Mouse (Mus musculus): ENCODE measurements around the gene Olfr91. TPM values are rescaled to one million over a fixed set of nuclear protein-coding genes. Genes with fewer than 3 reads are reported as not detected.

Olfr91 gene
- polyA plus RNA-seq, 1 experiment from 2014 or later = not detected

- Histone ChIP-seq H3K27ac (ENCODE audit: low read length) (no peak overlapping the region), H3K4me1 (ENCODE audit: control insufficient read depth, insufficient read depth, low read length) (no peaks in the 10 kb centered on the region), H3K36me3 (ENCODE audit: control insufficient read depth, insufficient read depth, low read length) (peaks cover 61% of the 10 kb centered on the region), H3K4me3 (ENCODE audit: low read depth, low read length) (no peak overlapping the region), H3K27me3 (ENCODE audit: control insufficient read depth, insufficient read depth, low read length) (no peaks in the 10 kb centered on the region), H3K4me2 (replicated peaks; ENCODE audit: low read depth, low read length) (no peak overlapping the region), H3K9me3 (ENCODE audit: control insufficient read depth, low read depth, low read length) (no peaks in the 10 kb centered on the region), H3K9ac (replicated peaks; ENCODE audit: low read depth, low read length) (no peak overlapping the region)
- ATAC-seq (ENCODE audit: insufficient number of reproducible peaks, insufficient read depth, low FRiP score, low read depth) = no peak
- 86% methylated on average over 8 of the region's 8 CpGs for WGBS
Observed at GRCm38 (mm10) chr17:37070121-37070520, 28.0 kb downstream of the Olfr91 start.

GRCm38 (mm10) chr17:37067861-37068260, 30.2 kb downstream of the Olfr91 start:
- Histone ChIP-seq H3K27me3 (ENCODE audit: control insufficient read depth, insufficient read depth, low read length) (no peaks in the 10 kb centered on the region), H3K4me1 (ENCODE audit: control insufficient read depth, insufficient read depth, low read length) (no peaks in the 10 kb centered on the region), H3K4me2 (replicated peaks; ENCODE audit: low read depth, low read length) (no peak overlapping the region), H3K9ac (replicated peaks; ENCODE audit: low read depth, low read length) (no peak overlapping the region), H3K27ac (ENCODE audit: low read length) (no peak overlapping the region), H3K36me3 (ENCODE audit: control insufficient read depth, insufficient read depth, low read length) (peaks cover 59% of the 10 kb centered on the region), H3K4me3 (ENCODE audit: low read depth, low read length) (no peak overlapping the region), H3K9me3 (ENCODE audit: control insufficient read depth, low read depth, low read length) (no peaks in the 10 kb centered on the region)
- no peak for ATAC-seq (ENCODE audit: insufficient number of reproducible peaks, insufficient read depth, low FRiP score, low read depth)
- 98% methylated on average over 1 of the region's 1 CpGs for WGBS

GRCm38 (mm10) chr17:37065993-37066392, 32.1 kb downstream of the Olfr91 start:
- ATAC-seq (ENCODE audit: insufficient number of reproducible peaks, insufficient read depth, low FRiP score, low read depth) = no peak
- Histone ChIP-seq H3K9ac (replicated peaks; ENCODE audit: low read depth, low read length) (no peak overlapping the region), H3K36me3 (ENCODE audit: control insufficient read depth, insufficient read depth, low read length) (peaks cover 61% of the 10 kb centered on the region), H3K27me3 (ENCODE audit: control insufficient read depth, insufficient read depth, low read length) (no peaks in the 10 kb centered on the region), H3K9me3 (ENCODE audit: control insufficient read depth, low read depth, low read length) (no peaks in the 10 kb centered on the region), H3K27ac (ENCODE audit: low read length) (no peak overlapping the region), H3K4me2 (replicated peaks; ENCODE audit: low read depth, low read length) (no peak overlapping the region), H3K4me3 (ENCODE audit: low read depth, low read length) (no peak overlapping the region), H3K4me1 (ENCODE audit: control insufficient read depth, insufficient read depth, low read length) (no peaks in the 10 kb centered on the region)
- 93% methylated on average over 2 of the region's 2 CpGs for WGBS

- Histone ChIP-seq H3K4me2 (replicated peaks; ENCODE audit: low read depth, low read length) (no peak overlapping the region), H3K9me3 (ENCODE audit: control insufficient read depth, low read depth, low read length) (no peaks in the 10 kb centered on the region), H3K4me3 (ENCODE audit: low read depth, low read length) (no peak overlapping the region), H3K27ac (ENCODE audit: low read length) (no peak overlapping the region), H3K9ac (replicated peaks; ENCODE audit: low read depth, low read length) (no peak overlapping the region), H3K36me3 (ENCODE audit: control insufficient read depth, insufficient read depth, low read length) (peaks cover 54% of the 10 kb centered on the region), H3K4me1 (ENCODE audit: control insufficient read depth, insufficient read depth, low read length) (no peaks in the 10 kb centered on the region), H3K27me3 (ENCODE audit: control insufficient read depth, insufficient read depth, low read length) (no peaks in the 10 kb centered on the region)
- no peak for ATAC-seq (ENCODE audit: insufficient number of reproducible peaks, insufficient read depth, low FRiP score, low read depth)
- WGBS = 79% methylated on average over 11 of the region's 11 CpGs
Observed at GRCm38 (mm10) chr17:37063686-37064495, 34.2 kb downstream of the Olfr91 start.

- 76% methylated on average over 10 of the region's 10 CpGs for WGBS
- peaks cover 57% of the 10 kb centered on the region for H3K36me3 ChIP-seq (ENCODE audit: control insufficient read depth, insufficient read depth, low read length)
- H3K9me3 ChIP-seq (ENCODE audit: control insufficient read depth, low read depth, low read length) = no peaks in the 10 kb centered on the region
- H3K4me3 ChIP-seq (ENCODE audit: low read depth, low read length) = no peak overlapping the region
- no peak overlapping the region for H3K27ac ChIP-seq (ENCODE audit: low read length)
- no peak for ATAC-seq (ENCODE audit: insufficient number of reproducible peaks, insufficient read depth, low FRiP score, low read depth)
- no peaks in the 10 kb centered on the region for H3K27me3 ChIP-seq (ENCODE audit: control insufficient read depth, insufficient read depth, low read length)
- no peak overlapping the region for H3K4me2 ChIP-seq (replicated peaks; ENCODE audit: low read depth, low read length)
- no peak overlapping the region for H3K9ac ChIP-seq (replicated peaks; ENCODE audit: low read depth, low read length)
- no peaks in the 10 kb centered on the region for H3K4me1 ChIP-seq (ENCODE audit: control insufficient read depth, insufficient read depth, low read length)
Observed at GRCm38 (mm10) chr17:37063063-37063462, 35.0 kb downstream of the Olfr91 start.

- H3K4me3 ChIP-seq (ENCODE audit: low read depth, low read length) = no peak overlapping the region
- WGBS = 86% methylated on average over 10 of the region's 10 CpGs
- no peaks in the 10 kb centered on the region for H3K27me3 ChIP-seq (ENCODE audit: control insufficient read depth, insufficient read depth, low read length)
- no peak overlapping the region for H3K9ac ChIP-seq (replicated peaks; ENCODE audit: low read depth, low read length)
- no peak overlapping the region for H3K4me2 ChIP-seq (replicated peaks; ENCODE audit: low read depth, low read length)
- peaks cover 52% of the 10 kb centered on the region for H3K36me3 ChIP-seq (ENCODE audit: control insufficient read depth, insufficient read depth, low read length)
- H3K27ac ChIP-seq (ENCODE audit: low read length) = no peak overlapping the region
- ATAC-seq (ENCODE audit: insufficient number of reproducible peaks, insufficient read depth, low FRiP score, low read depth) = no peak
- no peaks in the 10 kb centered on the region for H3K9me3 ChIP-seq (ENCODE audit: control insufficient read depth, low read depth, low read length)
- H3K4me1 ChIP-seq (ENCODE audit: control insufficient read depth, insufficient read depth, low read length) = no peaks in the 10 kb centered on the region
Observed at GRCm38 (mm10) chr17:37062101-37062641, 35.9 kb downstream of the Olfr91 start.

GRCm38 (mm10) chr17:37061435-37061834, 36.6 kb downstream of the Olfr91 start:
- peaks cover 47% of the 10 kb centered on the region for H3K36me3 ChIP-seq (ENCODE audit: control insufficient read depth, insufficient read depth, low read length)
- no peak for ATAC-seq (ENCODE audit: insufficient number of reproducible peaks, insufficient read depth, low FRiP score, low read depth)
- H3K4me2 ChIP-seq (replicated peaks; ENCODE audit: low read depth, low read length) = no peak overlapping the region
- H3K4me3 ChIP-seq (ENCODE audit: low read depth, low read length) = no peak overlapping the region
- H3K9ac ChIP-seq (replicated peaks; ENCODE audit: low read depth, low read length) = no peak overlapping the region
- no peaks in the 10 kb centered on the region for H3K9me3 ChIP-seq (ENCODE audit: control insufficient read depth, low read depth, low read length)
- H3K4me1 ChIP-seq (ENCODE audit: control insufficient read depth, insufficient read depth, low read length) = no peaks in the 10 kb centered on the region
- 90% methylated on average over 3 of the region's 3 CpGs for WGBS
- H3K27ac ChIP-seq (ENCODE audit: low read length) = no peak overlapping the region
- no peaks in the 10 kb centered on the region for H3K27me3 ChIP-seq (ENCODE audit: control insufficient read depth, insufficient read depth, low read length)

- H3K36me3 ChIP-seq (ENCODE audit: control insufficient read depth, insufficient read depth, low read length) = peaks cover 49% of the 10 kb centered on the region
- no peak overlapping the region for H3K4me3 ChIP-seq (ENCODE audit: low read depth, low read length)
- no peaks in the 10 kb centered on the region for H3K4me1 ChIP-seq (ENCODE audit: control insufficient read depth, insufficient read depth, low read length)
- no peak for ATAC-seq (ENCODE audit: insufficient number of reproducible peaks, insufficient read depth, low FRiP score, low read depth)
- 88% methylated on average over 6 of the region's 6 CpGs for WGBS
- H3K9ac ChIP-seq (replicated peaks; ENCODE audit: low read depth, low read length) = no peak overlapping the region
- H3K27ac ChIP-seq (ENCODE audit: low read length) = no peak overlapping the region
- H3K4me2 ChIP-seq (replicated peaks; ENCODE audit: low read depth, low read length) = no peak overlapping the region
- no peaks in the 10 kb centered on the region for H3K9me3 ChIP-seq (ENCODE audit: control insufficient read depth, low read depth, low read length)
- no peaks in the 10 kb centered on the region for H3K27me3 ChIP-seq (ENCODE audit: control insufficient read depth, insufficient read depth, low read length)
Observed at GRCm38 (mm10) chr17:37056957-37057356, 41.1 kb downstream of the Olfr91 start.
